Mouse (Mus musculus) embryo, embryonic 10.5 days (tissue): ENCODE measurements at regions not wholly inside any gene's neighbourhood (a gene's known extent, or its start where the extent isn't known, plus 50 kb on each side); places are given as distances from the start of the nearest gene placed in this dataset.
A peak's percentile ranks its signal among the peaks of the same experiment; 100 is the strongest.

Experiments used
- DNase-seq: peaks from one replicate; pipeline ENCODE4 v3.0.0-alpha.2; 2015; ENCODE audit warnings: low spot score

- peak; percentile 47 for DNase-seq
Measured at GRCm38 (mm10) chr8:46898697-46899445, 87.8 kb upstream of the Enpp6 start.

GRCm38 (mm10) chr8:46900826-46901225 is 85.9 kb upstream of the Enpp6 start:
- DNase-seq, result no peak

- DNase-seq, result no peak
Measured at GRCm38 (mm10) chr8:46904731-46905130, 82.0 kb upstream of the Enpp6 start.

GRCm38 (mm10) chr8:46907390-46907789 is 79.3 kb upstream of the Enpp6 start:
- peak; percentile 60 for DNase-seq

- no peak for DNase-seq
Measured at GRCm38 (mm10) chr8:46908186-46908585, 78.5 kb upstream of the Enpp6 start.

- no peak for DNase-seq
Measured at GRCm38 (mm10) chr8:46913956-46914355, 72.7 kb upstream of the Enpp6 start.

GRCm38 (mm10) chr8:46920071-46920470 is 66.6 kb upstream of the Enpp6 start:
- DNase-seq, result no peak

GRCm38 (mm10) chr8:46921075-46921474 is 65.6 kb upstream of the Enpp6 start:
- no peak for DNase-seq

DNA sequence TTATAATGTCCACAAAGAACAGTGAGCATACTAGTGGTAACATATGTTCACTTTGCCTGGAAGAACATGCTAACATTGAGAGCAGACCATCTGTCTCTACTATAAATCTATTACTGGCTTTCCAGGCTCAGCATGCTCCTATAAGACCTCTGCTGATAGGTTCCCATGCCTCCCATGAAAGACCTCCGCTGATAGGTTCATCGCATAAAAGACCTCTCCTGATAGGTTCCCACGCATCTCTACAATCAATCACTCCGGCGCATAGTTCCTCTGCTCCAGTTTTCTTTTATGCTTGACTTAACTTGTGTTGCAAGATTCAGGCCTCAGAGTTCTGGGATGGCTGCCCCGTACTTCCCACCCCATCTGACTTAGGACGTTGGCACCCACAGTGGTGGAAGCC is 65.1 kb upstream of the Enpp6 start:
- peak; percentile 24 for DNase-seq

GRCm38 (mm10) chr8:46924787-46925548 is 61.7 kb upstream of the Enpp6 start:
- peak; percentile 83 for DNase-seq

DNA sequence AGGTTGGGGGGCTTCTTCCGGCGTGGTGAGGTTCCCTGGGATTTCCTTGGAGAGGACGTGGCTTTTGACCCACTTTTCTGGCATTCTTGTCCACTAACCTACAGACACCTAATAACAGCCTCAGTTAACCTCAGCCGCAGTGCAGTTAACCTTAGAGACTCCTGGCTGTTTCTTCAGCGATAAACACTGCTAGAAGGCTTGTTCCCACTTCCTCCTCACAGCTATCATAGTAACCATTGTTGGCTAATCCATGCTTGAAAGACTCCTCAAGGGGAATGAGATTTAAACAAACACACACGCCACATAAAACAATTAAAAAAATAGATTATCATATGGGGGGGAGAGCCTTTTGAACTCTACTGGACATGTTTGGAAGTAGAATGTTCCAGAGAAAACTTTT is 58.0 kb upstream of the Enpp6 start:
- no peak for DNase-seq

DNA sequence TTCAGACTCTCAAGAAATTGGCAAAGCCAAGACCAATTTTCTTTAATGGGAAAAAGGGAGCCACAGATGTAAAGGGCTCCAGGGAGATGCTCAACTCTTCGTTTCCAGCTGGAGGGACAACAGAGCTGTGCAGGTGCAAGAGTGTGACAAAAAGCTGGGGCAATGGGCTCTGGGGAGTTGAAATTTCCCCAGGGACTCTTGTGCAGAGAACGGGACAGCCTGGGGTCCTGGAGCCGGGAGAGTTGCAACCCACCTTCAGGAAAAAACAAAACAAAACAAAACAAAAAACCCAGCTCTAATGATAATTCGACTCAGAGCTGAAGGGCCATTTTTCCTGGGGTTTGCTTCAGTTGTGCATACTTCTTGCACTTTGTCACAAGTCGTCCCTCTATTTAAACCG is 57.0 kb upstream of the Enpp6 start:
- no peak for DNase-seq

DNA sequence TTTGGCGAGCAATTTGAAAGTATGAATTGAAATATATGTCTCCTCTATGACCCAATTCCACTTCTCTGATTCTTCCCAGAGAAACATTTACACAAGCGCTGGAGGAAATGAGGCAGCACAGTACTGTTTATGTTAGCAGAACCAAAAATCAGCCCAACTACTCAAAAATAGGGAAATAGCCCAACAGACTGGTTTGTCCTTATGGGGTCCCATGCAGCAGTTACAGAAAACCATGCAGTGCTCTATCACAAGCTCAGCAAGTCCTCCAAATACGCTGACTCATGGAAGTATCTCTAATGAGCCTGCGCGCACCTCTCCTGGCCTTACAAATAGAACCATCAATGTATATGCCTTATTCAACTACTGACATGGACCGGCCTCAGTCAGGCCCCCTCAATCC is 55.4 kb upstream of the Enpp6 start:
- no peak for DNase-seq

DNA sequence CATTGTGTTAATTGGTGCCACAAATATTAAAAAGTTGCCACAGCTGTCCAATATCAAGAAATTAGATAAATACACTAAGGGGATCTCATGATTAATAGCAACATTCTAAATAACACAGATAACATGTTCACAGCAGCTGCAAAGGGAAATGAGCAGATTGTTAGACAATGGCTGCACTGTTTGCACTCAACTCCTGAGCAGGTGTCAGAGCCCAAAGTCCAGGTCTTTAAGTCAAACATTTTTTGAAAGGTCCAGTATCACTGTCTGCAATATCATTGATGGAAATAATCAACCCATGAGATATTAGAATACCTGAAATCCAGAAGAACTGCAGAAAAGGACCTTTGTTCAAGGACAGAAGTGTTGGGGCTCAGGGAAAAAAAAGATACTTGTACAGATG is 53.4 kb upstream of the Enpp6 start:
- no peak for DNase-seq

- no peak for DNase-seq
Measured at GRCm38 (mm10) chr8:46934254-46934653, 52.4 kb upstream of the Enpp6 start.

DNA sequence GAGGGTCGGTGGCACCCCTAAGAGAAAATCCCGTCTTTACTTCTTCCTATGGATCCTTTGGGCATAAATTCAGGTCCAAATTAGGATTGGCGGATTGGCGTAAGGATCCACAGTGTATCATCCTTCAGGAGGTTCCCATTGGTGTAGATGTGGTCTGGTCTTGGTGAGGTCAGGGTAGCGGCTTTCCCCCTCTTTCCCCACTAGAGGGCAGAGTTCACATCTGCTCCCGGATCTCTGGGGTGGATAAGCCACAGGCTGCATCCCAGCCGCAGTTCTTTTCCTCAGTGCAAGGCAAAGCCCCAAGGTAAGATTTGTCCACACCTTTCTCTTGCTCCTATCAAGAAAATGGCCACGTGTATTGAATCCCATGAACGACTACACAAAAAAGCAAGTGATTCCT is 51.8 kb upstream of the Enpp6 start:
- DNase-seq, result peak; percentile 89

DNA sequence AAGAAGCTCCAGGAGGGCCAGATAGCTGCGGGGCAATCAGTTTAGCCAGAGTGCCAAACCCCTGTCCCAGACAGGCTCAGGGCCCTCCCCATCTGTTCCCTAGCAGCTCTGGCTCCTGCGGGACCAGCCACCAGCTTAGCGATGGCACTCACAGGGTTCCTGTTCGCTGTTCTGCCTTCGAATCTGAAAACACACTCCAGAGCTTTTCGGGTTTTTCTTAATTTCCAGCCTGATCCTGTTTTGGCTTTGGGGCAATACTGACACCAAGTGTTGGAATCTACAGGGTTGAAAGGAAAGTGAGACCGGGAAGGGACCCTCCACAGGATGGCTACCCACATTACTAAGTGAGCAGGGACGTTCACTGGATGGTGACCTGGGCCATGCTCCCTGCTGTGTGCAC is 50.6 kb upstream of the Enpp6 start:
- peak; percentile 56 for DNase-seq
